Mouse (Mus musculus) kidney, adult 2 months (tissue): ENCODE results near the gene Olfr67.

ENCODE experiments used
- CTCF ChIP-seq: fragments of 200-500 bp; conservative IDR thresholded peaks from 2 replicates; pipeline ENCODE4 v1.5.1; 2011; ENCODE audit warnings: low read depth, mild to moderate bottlenecking, control low read depth, low read length, moderate library complexity, mixed read lengths; ENCODE audit not compliant: insufficient read depth, insufficient read length
- POLR2A ChIP-seq: fragments of 200-500 bp; IDR thresholded peaks from one replicate; pipeline ENCODE4 v1.6.1; 2011; ENCODE audit warnings: low read depth, low read length, control low read depth

DNA sequence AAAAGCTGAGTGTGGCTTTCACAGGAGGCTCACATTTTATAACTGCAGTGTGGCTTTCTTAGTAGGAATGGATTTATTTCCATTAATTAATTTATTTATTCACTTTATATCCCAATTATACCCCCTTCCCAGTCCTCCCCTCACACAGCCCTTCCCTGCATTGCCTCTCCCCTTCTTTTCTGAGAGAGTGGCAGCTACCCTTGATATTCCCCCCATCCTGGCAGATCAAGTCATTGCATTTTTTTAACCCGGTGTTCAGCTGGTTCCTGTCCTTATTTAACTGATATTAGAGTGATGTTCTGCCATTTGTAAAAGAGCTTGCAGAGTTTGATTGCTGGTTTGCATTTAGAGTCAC is 18.2 kb upstream of the Olfr67 start:
- TF ChIP-seq CTCF = no peak
- TF ChIP-seq POLR2A = no peak
